Mouse (Mus musculus): Measurements from ENCODE around the gene Olfr851.

The Olfr851 gene

DNA sequence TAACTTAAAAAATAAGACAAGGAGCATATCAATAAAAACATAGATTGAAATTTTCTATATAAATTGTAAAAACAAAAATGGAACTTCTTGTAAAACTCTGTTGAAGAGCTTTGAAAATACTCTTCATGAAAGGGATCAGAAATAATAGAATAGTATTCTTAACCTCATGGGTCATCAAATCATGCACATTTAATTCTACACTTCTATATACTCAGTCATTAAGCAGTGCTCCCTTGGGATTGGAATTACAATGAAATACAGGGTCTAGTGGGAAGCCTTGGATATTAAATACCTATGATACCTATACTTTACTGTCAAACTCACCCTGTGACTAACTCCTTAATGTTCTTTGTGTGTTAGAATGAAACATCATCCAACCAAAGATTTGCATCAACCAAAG, at the start of gene Olfr851:
Olfr851 (plus strand) TSS at position 301 of the 400 bp plus-strand sequence.
- no peak for DNase-seq

DNA sequence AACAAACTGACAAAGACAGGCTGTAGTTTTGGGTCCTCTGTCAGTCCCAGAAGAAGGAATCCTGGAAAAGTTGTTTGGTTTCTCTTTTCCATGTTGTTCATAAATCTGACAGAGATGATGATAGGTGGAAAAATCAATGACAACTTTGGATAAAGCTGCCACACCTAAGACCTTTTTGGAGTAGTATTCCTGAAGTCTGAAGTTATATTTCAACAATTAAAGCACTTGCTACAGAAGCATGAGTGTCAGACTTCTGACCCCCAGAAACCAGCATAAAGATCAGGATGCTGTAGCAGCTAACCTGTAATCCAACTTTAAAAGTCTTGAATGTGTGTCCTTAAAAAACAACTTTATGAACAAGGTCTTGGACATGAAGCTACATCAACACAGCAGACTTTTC, 14.9 kb upstream of the Olfr851 start, which contains the start of gene Olfr850:
Olfr850 (minus strand) TSS at position 101 of the 400 bp plus-strand sequence.
- no peak for DNase-seq

DNA sequence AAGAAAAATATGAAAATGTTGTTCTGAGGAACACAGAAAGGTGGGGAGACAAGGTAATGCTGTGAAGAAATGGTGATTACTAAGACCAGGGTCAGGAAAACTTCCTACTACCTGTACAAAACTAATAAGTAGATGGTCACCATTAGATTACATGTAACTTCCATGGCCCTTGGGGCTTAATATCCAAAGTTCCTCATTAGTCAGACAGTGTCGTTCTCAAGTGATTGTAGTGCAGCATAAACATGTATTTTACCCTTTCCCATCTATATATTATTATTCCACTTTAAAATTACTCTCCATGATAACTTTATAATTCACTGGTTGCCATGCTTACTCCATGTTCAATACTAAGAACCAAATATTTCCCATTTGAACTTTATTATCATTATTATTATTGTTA, 47.9 kb downstream of the Olfr851 start, which contains the start of gene Olfr853:
Olfr853 (minus strand) TSS at position 101 of the 400 bp plus-strand sequence.
- no peak for DNase-seq

Measured in lung, postnatal 14 days (tissue).